Mouse (Mus musculus) embryo, embryonic 9.5 days (tissue): ENCODE measurements around the gene Msrb3.
"Not testable (repeated sequence)": the region's sequence is repeated elsewhere in the genome, so short reads cannot be mapped to it uniquely, and the experiment has no call there.

Source experiments
- DNase-seq: peaks from one replicate; pipeline ENCODE4 v3.0.0-alpha.2; 2017; ENCODE audit errors: extremely low spot score

Gene Msrb3

GRCm38 (mm10) chr10:120749556-120749955, 149.3 kb downstream of the Msrb3 start:
- DNase-seq, result not testable (repeated sequence)

GRCm38 (mm10) chr10:120748156-120748555, 150.7 kb downstream of the Msrb3 start:
- DNase-seq, result no peak

- peak; percentile 90 for DNase-seq
Measured at GRCm38 (mm10) chr10:120745138-120745856, 153.6 kb downstream of the Msrb3 start.

GRCm38 (mm10) chr10:120744441-120745137, 154.3 kb downstream of the Msrb3 start:
- DNase-seq, result peak; percentile 80

GRCm38 (mm10) chr10:120736508-120737069, 162.3 kb downstream of the Msrb3 start:
- peak; percentile 71 for DNase-seq

GRCm38 (mm10) chr10:120735722-120736507, 163.0 kb downstream of the Msrb3 start:
- peak; percentile 69 for DNase-seq

- DNase-seq, result no peak
Measured at GRCm38 (mm10) chr10:120734364-120734763, 164.5 kb downstream of the Msrb3 start.
